Mouse (Mus musculus) embryonic stem cell, embryonic (primary cell): Measurements from ENCODE around the gene Paqr8.

Experiments
- CTCF ChIA-PET, 4 experiments: fragments of 300-600 bp in 2 of 4; fragments of 350-600 bp in 2 of 4; sonication (Branson Sonifier 250); formaldehyde crosslinking; loops; one replicate each; lab custom pipeline; 2022; ENCODE audit warnings: inconsistent platforms in 2 of 4; lab: Charles Lee
- POLR2A ChIA-PET, 4 experiments: fragments of 300-600 bp in 2 of 4; fragments of 350-600 bp in 2 of 4; sonication (Branson Sonifier 250); formaldehyde crosslinking; loops; one replicate each; lab custom pipeline; 2022; ENCODE audit warnings: antibody characterized with exemption in 4 of 4, inconsistent platforms in 1 of 4; lab: Charles Lee

Paqr8 gene

GRCm38 (mm10) chr1:20890404-20890921, at the start of gene Paqr8:
TSS of gene Paqr8 (plus strand) at chr1:20890606.
- CTCF ChIA-PET, result interaction anchor here (0.6 to 1.0 kb wide), 5 partner anchors 22 to 531 kb away, joined by 3 to 9 read pairs (median 3); no protein-coding TSS in a partner anchor
- POLR2A ChIA-PET, result interaction anchor here in 3 of 4 experiments (0.5 to 2.1 kb wide), 25 partner anchors 8 to 186 kb away, joined by 3 to 22 read pairs (median 4); no protein-coding TSS in a partner anchor

GRCm38 (mm10) chr1:20856924-20857902, 33.2 kb upstream of the Paqr8 start:
- ChIA-PET CTCF (no interaction called here), POLR2A (interaction anchor here in 1 of 4 experiments (0.7 to 1.6 kb wide), 2 partner anchors 10 to 19 kb away, joined by 3 read pairs; no protein-coding TSS in a partner anchor)

- ChIA-PET CTCF (no interaction called here), POLR2A (no interaction called here)
These were observed 29.6 kb upstream of the Paqr8 start for GRCm38 (mm10) chr1:20860775-20861174.

- ChIA-PET POLR2A (interaction anchor here in 1 of 4 experiments (0.9 kb wide), 1 partner anchor 29 kb away, joined by 4 read pairs; the partner anchor contains the start of gene Paqr8), CTCF (interaction anchor here in 1 of 4 experiments (0.6 kb wide), 1 partner anchor 272 kb away, joined by 3 read pairs; no protein-coding TSS in a partner anchor)
These were observed 28.5 kb upstream of the Paqr8 start for GRCm38 (mm10) chr1:20861865-20862264.

GRCm38 (mm10) chr1:20863452-20864172, 26.8 kb upstream of the Paqr8 start:
- ChIA-PET POLR2A (interaction anchor here in 1 of 4 experiments (0.9 to 2.6 kb wide), 4 partner anchors 9 to 75 kb away, joined by 3 to 12 read pairs (median 6); partner anchors contain the start of gene Mcm3), CTCF (interaction anchor here in 1 of 4 experiments (0.5 to 0.7 kb wide), 2 partner anchors 35 to 70 kb away, joined by 3 to 5 read pairs; no protein-coding TSS in a partner anchor)

GRCm38 (mm10) chr1:20867241-20867902, 23.0 kb upstream of the Paqr8 start:
- POLR2A ChIA-PET, result interaction anchor here in 3 of 4 experiments (0.5 to 2.2 kb wide), 30 partner anchors 9 to 385 kb away, joined by 3 to 14 read pairs (median 4); partner anchors contain the start of gene Paqr8 (in 3 of the 3)
- CTCF ChIA-PET, result interaction anchor here in 1 of 4 experiments (0.7 kb wide), 1 partner anchor 83 kb away, joined by 3 read pairs; no protein-coding TSS in a partner anchor

- ChIA-PET POLR2A (interaction anchor here in 3 of 4 experiments (0.7 to 2.2 kb wide), 13 partner anchors 10 to 384 kb away, joined by 3 to 14 read pairs (median 5); partner anchors contain the start of gene Paqr8 (in 1 of the 3)), CTCF (interaction anchor here in 1 of 4 experiments (0.6 kb wide), 1 partner anchor 71 kb away, joined by 9 read pairs; no protein-coding TSS in a partner anchor)
These were observed 22.4 kb upstream of the Paqr8 start for GRCm38 (mm10) chr1:20868036-20868435.

GRCm38 (mm10) chr1:20870887-20871286, 19.5 kb upstream of the Paqr8 start:
- POLR2A ChIA-PET, result interaction anchor here in 1 of 4 experiments (0.7 to 1.4 kb wide), 4 partner anchors 20 to 74 kb away, joined by 3 read pairs; partner anchors contain the start of gene Paqr8
- CTCF ChIA-PET, result no interaction called here

- POLR2A ChIA-PET, result interaction anchor here in 2 of 4 experiments (0.6 to 1.6 kb wide), 4 partner anchors 9 to 54 kb away, joined by 3 to 7 read pairs (median 4); partner anchors contain the start of gene Paqr8 (in 1 of the 2)
- CTCF ChIA-PET, result no interaction called here
These were observed 17.9 kb upstream of the Paqr8 start for GRCm38 (mm10) chr1:20872496-20872895.

GRCm38 (mm10) chr1:20874061-20874460, 16.3 kb upstream of the Paqr8 start:
- ChIA-PET POLR2A (interaction anchor here in 3 of 4 experiments (0.5 to 0.7 kb wide), 3 partner anchors 30 to 59 kb away, joined by 3 to 4 read pairs (median 3); no protein-coding TSS in a partner anchor), CTCF (no interaction called here)

GRCm38 (mm10) chr1:20877355-20877754, 13.1 kb upstream of the Paqr8 start:
- CTCF ChIA-PET, result no interaction called here
- POLR2A ChIA-PET, result interaction anchor here in 1 of 4 experiments (2.1 kb wide), 1 partner anchor 10 kb away, joined by 6 read pairs; no protein-coding TSS in a partner anchor

GRCm38 (mm10) chr1:20879361-20879760, 11.0 kb upstream of the Paqr8 start:
- ChIA-PET CTCF (interaction anchor here in 1 of 4 experiments (1.4 kb wide), 1 partner anchor 21 kb away, joined by 3 read pairs; no protein-coding TSS in a partner anchor), POLR2A (interaction anchor here in 1 of 4 experiments (1.1 to 1.6 kb wide), 3 partner anchors 11 to 27 kb away, joined by 3 to 4 read pairs (median 4); partner anchors contain the start of gene Paqr8)

GRCm38 (mm10) chr1:20883079-20883478, 7.3 kb upstream of the Paqr8 start:
- CTCF ChIA-PET, result no interaction called here
- POLR2A ChIA-PET, result interaction anchor here in 1 of 4 experiments (0.6 to 1.1 kb wide), 3 partner anchors 11 to 24 kb away, joined by 3 to 4 read pairs (median 3); no protein-coding TSS in a partner anchor

- CTCF ChIA-PET, result interaction anchor here in 2 of 4 experiments (0.7 to 1.0 kb wide), 2 partner anchors 49 to 531 kb away, joined by 3 read pairs; no protein-coding TSS in a partner anchor
- POLR2A ChIA-PET, result interaction anchor here in 3 of 4 experiments (0.6 to 2.1 kb wide), 18 partner anchors 9 to 91 kb away, joined by 3 to 22 read pairs (median 4); no protein-coding TSS in a partner anchor
These were observed 566 bp upstream of the Paqr8 start for GRCm38 (mm10) chr1:20889677-20890403.

- POLR2A ChIA-PET, result interaction anchor here in 3 of 4 experiments (0.5 to 2.1 kb wide), 26 partner anchors 8 to 185 kb away, joined by 3 to 22 read pairs (median 4); no protein-coding TSS in a partner anchor
These were observed 564 bp downstream of the Paqr8 start for GRCm38 (mm10) chr1:20890941-20891399.

GRCm38 (mm10) chr1:20893059-20893458, 2.7 kb downstream of the Paqr8 start:
- ChIA-PET CTCF (no interaction called here), POLR2A (interaction anchor here in 2 of 4 experiments (0.8 to 6.4 kb wide), 6 partner anchors 9 to 26 kb away, joined by 3 to 30 read pairs (median 4); no protein-coding TSS in a partner anchor)

More at GRCm38 (mm10) chr1:20890941-20891399, 564 bp downstream of the Paqr8 start:
- CTCF ChIA-PET, result interaction anchor here (0.6 to 1.0 kb wide), 6 partner anchors 19 to 130 kb away, joined by 3 to 9 read pairs (median 3); no protein-coding TSS in a partner anchor
